Mouse (Mus musculus) fibroblast of lung, adult 2 months (primary cell): ENCODE results near the gene Amd1.
A peak's percentile ranks its signal among the peaks of the same experiment; 100 is the strongest.

Experiments
- DNase-seq: peaks from one replicate; pipeline ENCODE4 v3.0.0-alpha.2; 2011; ENCODE audit warnings: low read depth

Gene Amd1

DNA sequence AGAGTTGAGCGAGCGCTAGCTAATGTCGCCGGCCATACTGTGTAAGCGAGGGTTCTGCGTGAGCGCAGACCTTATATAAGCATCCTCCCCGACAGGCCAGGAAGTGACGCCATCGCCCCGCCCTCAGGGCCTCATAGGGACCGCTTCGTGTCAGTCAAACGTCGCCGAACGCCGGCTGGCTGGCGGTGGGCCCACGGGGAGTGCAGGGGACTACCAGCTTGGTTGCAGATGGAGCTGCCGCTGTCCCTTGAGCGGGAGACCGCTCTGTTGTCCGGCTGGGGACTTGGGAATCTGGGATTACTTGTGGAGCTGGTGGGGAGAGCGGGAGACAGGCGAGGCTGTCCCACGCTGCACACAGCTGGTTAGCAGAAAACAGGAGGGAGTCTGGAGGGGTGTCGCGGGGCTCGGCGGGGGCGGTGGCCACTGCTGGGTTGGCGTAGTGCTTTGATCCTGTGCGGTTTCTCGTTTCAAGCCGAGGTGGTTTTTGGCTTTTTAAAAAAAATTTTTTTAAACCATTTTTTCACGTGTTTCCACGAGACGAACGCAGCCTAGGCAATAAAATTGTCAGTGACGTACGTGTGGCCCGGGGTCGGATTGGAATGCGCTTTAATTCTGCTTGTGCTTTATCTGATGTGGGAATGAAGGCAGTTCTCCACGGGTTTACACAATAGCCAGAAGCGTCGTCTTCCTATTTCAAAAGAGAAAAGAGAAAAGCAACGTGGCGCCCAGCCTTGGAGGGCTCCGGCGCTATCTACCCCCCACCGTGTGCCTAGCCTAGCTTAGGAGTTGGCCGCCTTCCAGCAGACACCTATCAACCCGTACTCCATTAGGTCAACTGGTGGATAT is at the start of gene Amd1:
TSS of gene Amd1 (minus strand) at position 47 of the 846 bp plus-strand sequence.
- peak; percentile 96 for DNase-seq

DNA sequence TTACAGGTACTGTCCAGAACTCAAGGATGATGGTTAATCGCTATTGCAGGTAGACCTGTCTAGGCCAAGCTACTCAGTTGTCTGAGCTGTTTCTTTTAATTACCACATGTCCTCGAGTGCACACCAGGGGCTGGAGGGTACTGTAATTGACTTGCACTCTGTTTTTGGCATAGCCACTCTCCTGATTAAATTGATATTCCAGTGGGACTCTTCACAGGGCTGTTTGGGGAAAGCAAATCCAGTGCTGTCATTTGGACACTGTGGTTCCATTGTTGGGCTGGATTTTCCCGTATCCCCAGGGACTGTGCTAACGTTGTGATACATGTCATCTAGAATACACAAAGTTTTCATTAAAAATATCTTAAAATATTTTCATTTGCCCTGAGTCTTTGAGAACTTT is 49.2 kb upstream of the Amd1 start:
- no peak for DNase-seq

DNA sequence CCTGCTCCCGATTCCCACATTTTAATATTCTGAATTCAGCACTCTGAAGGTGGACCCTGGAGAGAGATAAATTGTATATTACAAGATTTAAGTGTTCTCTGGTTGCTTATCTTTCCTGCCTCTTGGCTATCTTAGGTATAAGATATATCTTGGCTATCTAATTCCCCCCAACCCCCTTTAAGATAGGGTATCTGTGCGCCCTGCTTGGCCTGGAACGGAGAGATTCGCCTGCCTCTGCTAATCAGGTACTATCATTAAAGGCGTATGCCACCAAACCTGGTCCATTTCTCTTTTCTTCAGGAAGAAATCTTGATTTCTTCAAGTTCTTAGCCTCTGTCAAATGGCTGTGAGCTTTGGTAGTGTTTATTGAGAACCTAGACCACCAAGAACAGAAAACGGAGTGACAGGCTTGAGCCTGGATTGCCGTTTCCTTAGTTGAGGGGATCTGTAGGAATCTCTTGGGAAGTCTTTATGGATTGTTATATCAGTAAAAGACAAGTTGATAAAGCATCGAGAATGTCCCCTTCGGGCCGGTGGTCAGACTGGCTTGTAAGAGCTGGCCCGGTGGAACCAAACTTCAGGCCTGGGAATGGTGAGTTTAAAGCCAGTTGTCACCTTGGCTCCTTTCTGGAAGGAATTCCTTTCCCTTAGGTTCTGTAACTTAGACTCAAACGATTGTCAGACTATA is 48.4 kb upstream of the Amd1 start:
- DNase-seq = no peak

DNA sequence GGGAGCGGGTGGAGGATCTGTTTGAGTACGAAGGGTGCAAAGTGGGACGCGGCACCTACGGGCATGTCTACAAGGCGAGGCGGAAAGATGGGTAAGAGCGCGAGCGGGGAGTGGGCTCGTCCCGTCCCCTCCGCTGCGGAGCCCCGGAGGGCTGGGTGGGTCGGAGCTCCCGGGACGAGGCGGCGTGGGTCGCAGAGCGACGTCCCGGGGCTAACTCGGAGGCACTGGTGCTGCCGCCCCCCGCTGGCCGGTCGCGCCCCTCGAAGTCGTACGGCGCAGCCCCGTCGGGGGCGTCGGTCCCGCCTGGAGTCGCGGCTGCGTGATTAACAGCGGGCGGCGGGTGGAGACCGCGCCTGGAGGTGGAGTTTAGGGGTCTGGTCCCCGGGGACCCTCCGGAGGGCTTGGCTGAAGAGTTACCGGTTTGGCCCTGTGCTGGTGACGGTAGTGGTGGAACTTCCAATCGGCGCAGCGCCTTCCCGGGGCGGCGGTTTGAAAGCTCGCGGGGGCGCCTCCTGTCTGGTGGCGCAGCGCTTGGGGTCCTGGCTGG is 47.7 kb upstream of the Amd1 start:
- no peak for DNase-seq

DNA sequence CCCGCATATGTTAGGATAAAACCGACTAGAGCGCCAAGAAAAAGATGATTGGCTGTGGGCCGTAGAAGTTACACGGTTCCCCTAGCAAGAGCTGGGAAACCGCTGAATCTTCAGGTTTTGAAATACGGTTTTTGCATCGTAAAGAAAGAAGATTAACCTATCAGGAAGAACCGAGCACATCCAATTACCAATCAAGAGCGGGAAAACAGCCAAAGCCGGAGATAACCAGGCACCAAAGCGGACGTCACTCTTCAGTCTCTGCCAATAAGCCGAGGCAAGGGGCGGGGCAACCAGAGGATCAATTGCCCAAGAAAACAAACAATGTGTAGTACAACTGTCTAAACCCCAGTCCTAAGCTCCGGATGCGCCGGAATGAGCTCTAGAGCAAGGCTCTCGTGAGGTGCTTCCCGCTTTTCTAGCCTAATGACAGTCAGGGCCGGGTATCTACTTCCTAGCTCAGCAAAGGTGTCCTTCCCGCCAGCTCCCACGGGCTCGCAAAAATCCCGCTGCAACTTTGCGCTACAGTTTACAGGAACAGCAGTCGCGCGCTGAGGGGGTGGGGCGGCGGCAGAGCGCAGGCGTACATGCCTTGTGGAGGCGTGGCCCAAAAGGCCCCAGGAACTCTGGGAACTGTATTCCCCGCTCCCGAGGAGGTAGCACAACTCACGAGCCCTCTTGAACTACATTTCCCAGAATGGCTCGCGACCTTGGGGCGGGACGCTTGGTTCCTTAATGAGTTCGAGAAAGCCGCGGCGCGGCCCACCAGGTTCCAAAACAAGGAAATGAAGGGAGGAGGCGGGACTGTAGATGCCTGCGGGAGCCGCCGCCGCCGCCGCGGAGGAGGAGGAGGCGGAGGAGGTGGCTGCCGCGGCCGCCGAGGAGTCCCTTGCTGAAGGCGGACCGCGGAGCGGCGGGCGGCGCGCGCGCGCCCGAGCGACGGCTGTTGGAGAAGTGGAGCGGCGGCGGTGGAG is 46.9 kb upstream of the Amd1 start:
- peak; percentile 99 for DNase-seq

DNA sequence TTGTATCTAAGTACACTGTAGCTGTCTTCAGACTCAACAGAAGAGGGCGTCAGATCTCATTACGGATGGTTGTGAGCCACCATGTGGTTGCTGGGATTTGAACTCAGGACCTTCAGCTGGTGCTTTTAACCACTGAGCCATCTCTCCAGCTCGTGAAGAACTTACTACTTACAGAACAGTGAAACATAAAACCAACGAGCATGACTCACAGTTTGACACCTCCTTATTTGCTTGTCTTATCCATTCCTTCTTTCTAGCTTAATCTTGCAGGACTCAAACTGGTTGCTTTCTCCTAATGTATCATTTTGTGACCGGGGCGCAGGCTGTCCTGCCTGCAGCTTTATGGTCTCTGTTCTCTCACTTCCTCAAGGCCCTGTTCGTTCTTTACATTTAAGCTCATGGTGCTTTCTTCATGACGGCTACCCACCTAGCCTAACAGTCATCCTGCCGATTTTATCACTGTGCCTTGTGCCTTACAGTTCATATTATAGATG is 45.5 kb upstream of the Amd1 start:
- no peak for DNase-seq

DNA sequence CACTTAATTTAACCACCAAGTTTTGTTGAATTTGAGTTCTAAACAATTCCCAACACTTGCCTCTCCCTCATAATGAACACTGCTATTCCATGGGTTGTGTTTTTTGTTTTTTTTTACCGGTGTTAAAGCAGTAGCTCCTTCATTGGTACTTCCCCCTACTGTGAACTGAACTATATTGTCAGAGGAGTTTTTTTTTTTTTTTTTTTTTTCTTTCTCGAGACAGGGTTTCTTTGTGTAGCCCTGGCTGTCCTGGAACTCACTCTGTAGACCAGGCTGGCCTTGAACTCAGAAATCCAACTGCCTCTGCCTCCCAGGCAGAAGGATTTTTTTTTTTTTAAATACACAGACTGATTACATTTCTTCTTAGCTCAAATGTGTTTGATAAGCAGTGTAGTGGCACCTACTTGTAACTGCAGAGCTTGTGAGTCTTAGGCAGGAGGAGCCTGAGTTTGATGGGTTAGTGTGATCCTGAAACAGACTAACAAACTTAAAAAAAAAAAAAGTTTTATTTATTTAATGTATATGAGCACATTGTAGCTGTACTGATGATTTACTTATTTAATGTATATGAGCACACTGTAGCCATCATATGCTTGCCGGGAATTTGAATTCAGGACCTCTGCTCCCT is 44.9 kb upstream of the Amd1 start:
- DNase-seq = no peak

DNA sequence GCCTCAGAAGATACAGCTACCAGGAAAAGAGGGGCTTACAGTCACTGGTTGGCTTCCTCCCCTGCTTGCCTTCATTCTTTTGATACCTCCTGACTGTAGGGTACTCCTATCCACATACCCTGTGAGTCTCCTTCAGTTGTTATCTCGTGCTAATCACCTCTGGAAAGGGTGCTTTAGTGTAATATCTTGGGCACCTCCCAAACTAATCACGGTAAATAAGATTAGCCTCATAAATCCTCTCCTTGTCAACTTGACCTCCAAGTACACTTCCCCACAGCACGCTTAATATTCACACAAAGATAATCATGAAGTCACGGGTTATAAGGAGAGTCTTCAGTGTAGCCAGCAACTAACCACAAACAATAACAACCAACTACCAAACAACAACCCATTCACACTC is 40.0 kb upstream of the Amd1 start:
- DNase-seq = no peak

DNA sequence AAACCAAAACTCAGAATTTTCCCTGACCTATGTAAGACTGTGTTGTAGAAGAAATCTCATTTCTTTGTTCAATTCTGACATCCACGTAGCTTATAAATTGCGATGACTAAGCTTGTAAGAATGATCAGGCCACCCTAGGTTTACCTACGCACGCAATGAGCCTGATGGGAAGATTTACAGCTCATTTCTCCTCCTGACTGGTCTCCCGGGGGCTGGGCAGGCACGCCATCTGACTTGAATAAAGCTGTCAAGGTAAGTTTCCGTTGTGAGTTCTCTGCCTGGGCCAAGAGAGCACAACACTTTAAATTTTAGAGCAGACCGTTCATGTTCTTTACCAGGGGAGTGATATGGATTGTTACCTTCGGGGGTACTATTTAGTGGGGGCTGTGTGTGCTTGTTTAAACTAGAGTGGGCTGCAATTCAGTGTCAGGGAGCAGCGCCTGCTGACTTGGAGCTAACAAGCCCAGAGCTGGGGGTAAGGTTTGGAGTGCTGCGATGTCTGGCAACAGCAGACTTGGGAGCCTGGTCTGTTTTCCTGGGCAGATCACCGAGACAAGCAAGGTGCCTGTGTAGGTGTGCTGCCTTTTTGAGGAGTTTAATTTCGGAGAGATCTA is 37.5 kb upstream of the Amd1 start, which contains the start of gene Cdk19:
TSS of gene Cdk19 (plus strand) at position 214 of the 614 bp plus-strand sequence.
- peak; percentile 41 for DNase-seq

DNA sequence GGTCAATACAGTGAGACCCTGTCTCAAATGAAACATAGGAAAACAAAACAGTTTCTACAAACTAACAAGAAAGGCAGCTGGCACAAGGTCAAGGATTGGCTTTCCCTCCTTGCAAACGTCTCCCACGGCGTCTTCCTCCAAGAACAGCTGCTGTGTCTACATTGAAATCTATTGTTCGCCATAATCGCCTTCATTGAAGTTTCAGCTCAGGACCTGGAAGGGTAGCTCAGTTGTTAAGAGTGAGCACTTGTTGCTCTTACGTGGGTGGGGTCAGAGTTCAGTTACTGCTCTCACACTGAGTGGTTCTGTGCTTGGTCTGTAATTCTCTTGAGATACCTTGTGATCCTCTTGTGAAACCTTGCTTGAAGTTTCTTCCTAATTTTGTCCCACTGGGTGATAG is 30.9 kb upstream of the Amd1 start:
- DNase-seq = no peak

DNA sequence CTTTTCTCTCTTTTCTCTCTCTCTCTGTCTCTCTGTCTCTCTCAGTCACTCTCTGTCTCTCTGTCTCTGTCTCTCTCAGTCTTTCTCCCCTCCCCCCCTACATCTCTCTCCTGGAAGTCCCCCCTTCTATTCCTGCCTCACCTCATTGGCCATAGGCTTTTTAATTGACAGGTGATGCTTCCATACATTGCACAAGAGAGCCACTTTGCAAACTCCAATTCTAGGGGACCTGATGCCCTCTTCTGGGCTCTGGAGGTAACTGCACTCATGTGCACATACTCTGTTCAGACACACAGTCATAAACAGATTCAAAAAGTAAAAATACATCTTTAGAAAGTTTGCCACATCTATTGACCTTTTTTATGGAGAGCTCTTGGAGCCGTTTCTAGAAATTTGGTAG is 28.3 kb upstream of the Amd1 start:
- DNase-seq = no peak

DNA sequence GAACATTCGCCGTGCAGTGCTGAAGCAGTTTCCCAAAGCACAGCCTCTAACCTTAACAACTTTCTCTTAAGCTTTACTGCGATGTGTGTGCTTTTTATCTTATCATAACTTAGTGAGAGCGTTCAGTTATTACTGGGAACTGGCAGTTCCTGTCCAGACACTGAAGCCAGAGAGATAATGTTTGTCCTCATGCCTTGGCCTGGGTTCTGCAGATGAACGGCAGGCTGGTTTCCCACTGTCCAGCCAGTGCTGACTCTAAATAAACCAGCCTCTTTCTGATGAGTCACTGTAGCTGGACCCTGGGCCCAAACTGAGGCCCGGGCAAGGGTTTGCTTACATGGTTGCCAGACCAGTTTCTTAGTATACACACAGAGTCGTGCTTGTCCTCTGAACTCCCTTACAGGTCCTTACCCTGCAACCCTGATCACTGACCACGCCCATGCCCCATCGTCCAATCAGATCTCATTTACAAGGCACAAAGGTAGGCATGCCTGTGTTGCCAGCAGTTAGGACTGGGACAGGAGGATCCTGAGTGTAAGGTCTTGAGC is 26.1 kb upstream of the Amd1 start:
- no peak for DNase-seq

DNA sequence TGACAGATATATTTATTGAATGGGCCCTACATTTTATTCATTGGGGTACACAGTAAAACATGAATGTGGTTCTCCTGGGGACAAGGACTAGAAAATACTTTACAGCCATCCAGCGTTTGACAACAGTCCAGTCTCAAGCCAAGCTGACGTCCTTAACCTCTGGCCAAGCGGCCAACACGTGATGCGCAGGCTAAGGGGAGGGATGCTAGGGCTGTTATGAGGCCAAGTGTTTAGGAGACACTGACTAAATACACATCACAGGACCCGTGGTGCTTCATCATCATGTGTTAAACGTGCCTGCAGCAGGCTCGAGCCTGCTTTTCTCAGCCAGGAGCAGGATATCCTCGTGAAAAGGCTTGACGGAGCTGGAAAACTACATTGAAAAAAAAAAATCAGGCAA is 18.3 kb upstream of the Amd1 start:
- no peak for DNase-seq

DNA sequence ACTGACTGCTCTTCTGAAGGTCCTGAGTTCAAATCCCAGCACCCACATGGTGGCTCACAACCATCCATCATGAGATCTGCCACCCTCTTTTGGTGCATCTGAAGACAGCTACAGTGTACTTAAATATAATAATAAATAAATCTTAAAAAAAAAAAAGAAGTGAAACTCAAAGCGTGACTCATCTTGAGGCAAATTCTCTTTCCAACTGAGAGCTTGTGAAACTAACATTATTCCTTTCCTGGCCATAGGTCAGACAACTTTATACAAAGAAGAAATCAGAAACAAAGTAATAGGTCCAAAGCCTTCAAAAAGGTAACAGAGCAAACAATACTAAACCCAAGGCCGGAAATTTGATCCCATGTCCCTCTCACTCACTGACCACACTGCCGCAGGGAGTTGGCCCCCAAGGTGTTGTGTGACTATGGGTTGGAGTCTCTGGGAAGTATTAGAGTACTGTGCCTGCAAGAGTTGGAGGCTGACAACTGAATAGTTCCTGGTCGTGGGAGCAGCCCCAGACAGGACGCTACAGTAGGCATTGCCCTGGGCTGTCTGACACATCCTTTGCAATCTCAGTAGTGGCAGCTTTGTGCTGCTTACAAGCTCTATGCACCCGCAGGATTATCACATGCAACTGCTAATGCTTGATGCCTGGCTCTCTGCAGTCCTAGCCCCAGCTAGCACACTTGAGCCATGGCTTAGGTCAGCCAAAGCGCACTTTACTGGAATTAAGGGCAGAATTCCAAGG is 15.0 kb upstream of the Amd1 start:
- DNase-seq = no peak

DNA sequence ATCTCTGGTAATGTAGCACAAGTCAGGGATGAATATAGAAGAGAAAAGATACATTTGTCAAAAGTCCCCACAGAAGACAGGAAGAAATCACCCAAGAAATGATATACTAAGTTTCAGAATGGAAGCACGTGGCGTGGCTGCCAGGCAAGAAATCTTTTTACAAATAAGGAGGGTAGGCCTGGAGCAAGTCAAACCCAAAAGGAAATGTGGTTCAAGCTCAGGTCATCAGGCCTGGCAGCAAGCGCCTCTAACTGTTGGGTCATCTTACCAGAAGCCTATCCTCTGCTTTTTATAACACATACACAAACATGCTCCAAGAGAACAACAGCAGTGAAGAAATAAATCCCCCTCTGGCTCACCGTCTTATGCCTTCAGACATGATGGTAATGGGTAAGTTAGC is 10.8 kb upstream of the Amd1 start:
- DNase-seq = no peak

DNA sequence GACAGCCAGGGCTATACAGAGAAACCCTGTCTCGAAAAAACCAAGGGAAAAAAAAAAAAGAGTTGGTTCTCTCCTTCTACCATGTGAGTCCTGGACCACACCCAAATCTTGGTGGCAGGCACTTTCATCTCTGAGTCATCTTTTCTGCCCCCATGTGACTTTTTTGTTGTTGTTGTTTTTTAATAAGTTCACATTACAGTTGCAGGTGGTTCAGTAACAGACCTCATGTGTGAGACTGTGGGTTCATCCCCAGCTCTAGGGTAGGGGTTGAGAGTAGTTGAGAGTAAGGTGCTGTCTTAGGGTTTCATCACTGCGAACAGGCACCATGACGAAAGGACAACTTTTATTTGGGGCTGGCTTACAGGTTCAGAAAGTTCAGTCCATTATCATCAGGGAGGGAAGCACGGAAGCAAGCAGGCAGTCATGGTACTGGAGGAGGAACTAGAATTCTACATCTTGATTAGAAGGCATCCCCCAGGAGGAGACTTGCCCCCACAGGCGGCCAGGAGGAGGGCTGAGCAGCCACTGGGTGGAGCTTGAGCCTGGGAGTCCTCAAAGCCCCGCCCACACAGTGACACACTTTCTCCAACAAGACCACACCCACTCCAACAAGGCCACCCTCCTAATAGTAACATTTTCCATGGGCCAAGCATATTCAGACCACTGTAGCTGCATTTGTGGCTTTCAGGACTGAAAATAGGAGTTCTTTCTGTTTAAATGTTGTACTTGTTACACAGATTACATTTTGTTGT is 8.1 kb upstream of the Amd1 start:
- DNase-seq = no peak

DNA sequence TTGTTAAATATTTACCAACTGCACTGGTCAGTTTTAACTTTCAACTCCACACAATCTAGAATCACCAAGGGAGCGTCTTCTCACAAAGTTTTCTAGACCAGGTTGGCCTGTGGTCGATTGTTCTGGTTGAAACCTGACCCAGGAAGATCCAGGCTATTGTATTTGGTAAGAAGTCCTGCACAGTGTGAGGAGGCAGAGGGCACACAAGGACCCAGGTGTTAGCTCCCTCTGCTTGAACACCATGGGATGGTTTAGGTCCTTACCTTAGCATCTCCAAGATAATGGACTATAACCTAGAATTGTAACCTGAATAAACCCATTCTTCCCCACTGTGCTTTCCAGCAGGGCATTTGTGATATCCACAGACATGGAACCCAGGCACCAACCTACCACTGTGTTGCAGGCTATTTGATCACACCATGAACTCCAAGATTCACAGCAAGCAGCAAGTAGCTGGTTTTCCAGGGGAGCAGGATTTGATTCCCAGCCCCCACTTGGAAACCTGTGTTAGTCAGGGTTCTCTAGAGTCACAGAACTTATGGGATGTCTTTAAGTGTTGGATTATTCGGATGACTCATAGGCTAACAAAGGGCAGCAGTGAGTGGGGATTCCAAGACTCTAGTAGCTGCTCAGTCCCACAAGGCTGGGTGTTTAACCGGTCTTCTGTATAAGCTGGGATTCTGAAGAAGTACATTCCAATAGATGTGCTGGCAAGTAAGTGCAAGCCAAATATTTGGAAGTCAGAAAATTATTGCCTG is 6.0 kb upstream of the Amd1 start:
- no peak for DNase-seq

DNA sequence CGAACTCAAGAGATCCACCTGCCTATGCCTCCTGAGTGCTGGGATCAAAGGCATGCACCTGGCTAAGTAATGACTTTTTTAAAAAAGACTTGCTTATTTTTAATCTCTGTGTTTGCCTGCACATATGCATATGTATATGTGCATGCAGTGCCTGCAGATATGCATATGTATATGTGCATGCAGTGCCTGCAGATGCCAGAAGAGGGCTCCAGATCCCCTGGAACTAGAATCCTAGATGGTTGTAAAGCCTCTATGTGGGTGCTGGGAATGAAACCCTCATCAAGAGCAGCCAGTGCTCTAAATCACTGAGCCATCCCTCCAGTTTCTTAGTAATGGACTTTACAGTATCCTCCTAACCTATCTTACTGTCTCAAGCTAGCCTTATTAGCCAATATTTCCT is 4.0 kb upstream of the Amd1 start:
- no peak for DNase-seq
